Mouse (Mus musculus) spleen, postnatal 14 days (tissue): ENCODE data around the gene Pole4.
A peak's percentile ranks its signal among the peaks of the same experiment; 100 is the strongest.

Experiments used
- DNase-seq, 2 experiments: peaks; one replicate each; pipeline ENCODE4 v3.0.0; 2021 to 2022; ENCODE audit warnings: low spot score in 2 of 2

Gene Pole4

DNA sequence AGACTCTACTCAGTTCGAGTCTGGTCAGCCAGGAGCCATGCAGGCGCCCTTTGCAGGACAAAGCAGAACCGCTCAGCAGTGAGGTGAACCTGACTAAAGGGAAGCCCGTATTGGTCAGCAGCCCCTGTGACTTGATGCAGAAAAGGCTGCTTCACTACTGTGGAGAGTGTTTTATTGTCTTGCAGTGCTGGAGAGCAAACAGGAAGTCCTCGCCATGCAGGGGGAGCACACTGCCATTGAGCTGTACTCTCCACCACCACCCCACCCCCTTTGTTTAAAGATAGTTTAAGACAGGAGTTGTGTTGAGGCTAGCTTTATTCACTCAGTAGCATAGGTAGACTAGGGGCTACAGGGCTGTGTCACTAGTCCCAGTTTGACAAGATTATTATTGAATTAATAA lies at the start of gene Pole4:
TSS of gene Pole4 (minus strand) at position 145 of the 400 bp plus-strand sequence.
- DNase-seq: no peak

DNA sequence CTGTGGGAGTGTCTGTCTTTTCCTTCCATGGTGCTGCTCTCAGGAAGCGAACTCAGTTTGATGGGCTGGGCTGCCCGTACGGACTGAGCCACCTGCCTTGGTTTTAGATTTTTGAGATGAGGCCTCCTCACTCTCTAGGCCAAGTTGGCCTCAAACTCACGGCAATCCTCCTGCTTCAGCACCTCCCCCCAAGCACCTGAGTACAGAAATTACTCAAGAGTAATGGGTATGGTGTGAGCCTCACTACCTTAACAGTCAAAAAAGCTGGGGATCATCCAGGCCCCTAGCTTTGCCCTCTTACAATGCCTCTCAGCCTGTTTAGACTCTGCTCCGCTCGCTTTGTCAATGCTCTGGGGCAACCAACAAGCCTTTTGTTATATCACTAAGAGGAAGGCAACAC lies 49.6 kb upstream of the Pole4 start:
- no peak for DNase-seq

- DNase-seq: no peak
Observed at GRCm38 (mm10) chr6:82753638-82754361, 48.6 kb upstream of the Pole4 start.

DNA sequence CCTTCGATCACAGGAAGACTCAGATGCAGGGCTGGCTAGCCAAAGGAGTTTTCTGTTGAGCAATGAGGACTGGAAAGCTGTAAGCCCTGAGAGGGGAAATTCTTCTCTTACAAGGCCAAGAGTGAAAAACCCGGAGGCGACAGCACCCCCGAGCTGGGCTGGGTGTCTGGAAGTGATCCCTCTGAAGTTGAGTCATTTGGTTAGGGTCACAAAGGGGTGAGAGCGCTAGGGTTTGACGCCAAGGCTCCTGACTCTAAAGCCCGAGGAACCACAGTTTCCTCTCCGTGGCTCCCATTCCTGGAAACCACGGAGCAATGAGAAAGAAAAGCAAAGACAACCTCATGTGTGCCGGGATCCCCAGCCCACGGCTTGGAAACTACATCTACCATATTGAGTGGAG lies 47.9 kb upstream of the Pole4 start:
- no peak for DNase-seq

DNA sequence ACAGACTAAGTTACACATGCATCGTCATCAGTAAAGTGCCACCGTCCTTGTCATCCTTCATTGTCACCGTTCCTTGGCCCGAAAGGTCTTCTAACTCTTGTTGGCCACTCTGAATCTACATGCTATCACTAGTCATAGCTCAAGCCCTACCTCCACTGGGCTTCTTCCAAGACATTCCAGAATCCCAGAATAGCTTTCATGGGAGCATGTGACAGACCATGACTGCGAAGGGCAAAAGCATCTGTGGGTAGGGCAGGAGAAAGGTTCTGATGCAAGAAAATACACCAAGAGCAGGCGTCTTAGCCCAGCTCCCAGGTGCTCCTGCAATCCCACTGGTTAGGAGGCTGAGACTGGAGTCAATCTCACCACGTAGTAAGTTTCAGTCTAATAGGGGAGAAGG lies 46.6 kb upstream of the Pole4 start:
- DNase-seq: no peak

- no peak for DNase-seq
Observed at GRCm38 (mm10) chr6:82751031-82751430, 45.9 kb upstream of the Pole4 start.

DNA sequence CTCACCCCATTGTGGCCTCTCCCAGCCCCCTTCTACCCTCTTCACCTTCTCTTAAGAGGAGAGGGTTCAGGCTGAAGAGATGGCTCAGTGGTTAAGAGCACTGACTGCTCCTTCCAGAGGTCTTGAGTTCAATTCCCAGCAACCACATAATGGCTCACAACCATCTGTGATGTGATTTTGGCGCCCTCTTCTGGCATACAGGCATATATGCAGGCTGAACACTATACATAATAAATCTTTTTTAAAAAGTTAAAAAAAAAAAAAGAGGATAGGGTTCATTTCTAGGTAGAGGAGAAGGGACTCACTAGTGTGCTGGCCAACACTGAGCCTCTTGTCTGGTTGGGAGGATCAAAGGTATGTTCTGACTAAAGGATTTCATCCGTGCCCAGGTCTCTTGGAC lies 44.9 kb upstream of the Pole4 start:
- no peak for DNase-seq

- no peak for DNase-seq
Observed at GRCm38 (mm10) chr6:82748106-82748672, 43.0 kb upstream of the Pole4 start.

GRCm38 (mm10) chr6:82747085-82747484 lies 41.9 kb upstream of the Pole4 start:
- DNase-seq: no peak

- no peak for DNase-seq
Observed at GRCm38 (mm10) chr6:82744553-82744952, 39.4 kb upstream of the Pole4 start.

DNA sequence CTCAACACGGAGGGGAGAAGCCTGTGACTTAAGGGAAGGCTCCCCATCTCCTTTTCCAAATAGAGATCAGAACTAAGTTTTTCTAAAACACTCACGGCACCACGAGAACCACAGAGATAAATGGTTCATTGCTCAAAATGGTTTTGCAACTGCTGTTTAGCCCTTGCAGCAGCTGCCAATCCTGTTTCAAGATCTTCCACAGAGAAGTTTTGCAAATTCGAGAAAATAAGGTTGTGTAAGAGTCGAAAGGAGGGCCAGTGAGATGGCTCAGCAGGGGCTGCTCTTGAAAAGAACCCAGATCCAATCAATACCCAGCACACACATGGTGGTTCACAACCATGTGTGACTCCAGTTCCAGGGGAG lies 36.3 kb upstream of the Pole4 start:
- DNase-seq: no peak

DNA sequence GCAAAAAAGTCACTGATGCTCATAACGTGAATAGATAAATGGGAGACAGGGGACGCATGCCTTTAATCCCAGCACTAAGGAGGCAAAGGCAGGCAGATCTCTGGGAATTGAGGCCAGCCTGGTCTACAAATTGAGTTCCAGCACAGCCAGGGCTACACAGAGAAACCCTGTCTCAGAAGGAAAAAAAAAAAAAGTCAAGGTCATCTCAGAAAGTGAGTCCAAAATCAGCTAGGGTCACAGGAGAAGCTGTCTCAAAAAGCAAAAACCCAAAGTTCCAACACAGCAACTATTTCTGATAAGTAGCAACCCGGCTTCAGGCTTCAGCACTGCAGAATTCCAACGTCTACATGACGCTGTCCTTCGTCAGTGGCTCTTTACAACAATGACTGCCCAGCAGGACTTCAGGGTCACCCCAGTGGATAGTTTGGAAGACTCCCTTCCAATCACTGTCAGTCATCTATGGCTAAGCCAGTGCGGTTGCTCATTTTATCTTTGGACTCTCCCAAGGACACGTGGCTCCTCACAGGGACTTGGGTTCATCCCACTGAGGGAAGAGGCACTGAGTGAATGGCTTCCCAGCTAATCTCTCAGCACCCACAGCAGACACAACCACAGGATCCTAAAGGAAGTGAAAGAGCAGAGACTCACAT lies 35.8 kb upstream of the Pole4 start:
- no peak for DNase-seq

DNA sequence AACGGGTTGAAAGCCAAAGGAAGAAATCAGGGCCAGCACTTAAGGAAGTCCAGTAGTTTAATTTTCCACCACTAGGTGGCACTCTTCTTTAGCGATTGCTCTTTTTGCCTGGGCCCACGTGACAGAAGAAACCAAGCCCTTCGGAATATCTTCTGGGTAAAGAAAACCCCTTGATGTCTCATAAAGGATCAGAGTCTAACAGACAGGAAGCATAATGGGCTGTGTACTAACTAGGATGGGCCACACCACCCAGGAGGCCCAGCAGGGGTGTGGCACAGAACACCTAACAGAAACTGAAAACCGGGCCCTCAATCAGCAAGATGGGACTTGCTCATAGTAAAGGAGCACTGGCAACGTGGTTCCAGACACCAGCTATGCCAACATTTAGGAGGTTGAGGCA lies 35.1 kb upstream of the Pole4 start:
- DNase-seq: peak in 1 of 2 experiments; percentile 12

DNA sequence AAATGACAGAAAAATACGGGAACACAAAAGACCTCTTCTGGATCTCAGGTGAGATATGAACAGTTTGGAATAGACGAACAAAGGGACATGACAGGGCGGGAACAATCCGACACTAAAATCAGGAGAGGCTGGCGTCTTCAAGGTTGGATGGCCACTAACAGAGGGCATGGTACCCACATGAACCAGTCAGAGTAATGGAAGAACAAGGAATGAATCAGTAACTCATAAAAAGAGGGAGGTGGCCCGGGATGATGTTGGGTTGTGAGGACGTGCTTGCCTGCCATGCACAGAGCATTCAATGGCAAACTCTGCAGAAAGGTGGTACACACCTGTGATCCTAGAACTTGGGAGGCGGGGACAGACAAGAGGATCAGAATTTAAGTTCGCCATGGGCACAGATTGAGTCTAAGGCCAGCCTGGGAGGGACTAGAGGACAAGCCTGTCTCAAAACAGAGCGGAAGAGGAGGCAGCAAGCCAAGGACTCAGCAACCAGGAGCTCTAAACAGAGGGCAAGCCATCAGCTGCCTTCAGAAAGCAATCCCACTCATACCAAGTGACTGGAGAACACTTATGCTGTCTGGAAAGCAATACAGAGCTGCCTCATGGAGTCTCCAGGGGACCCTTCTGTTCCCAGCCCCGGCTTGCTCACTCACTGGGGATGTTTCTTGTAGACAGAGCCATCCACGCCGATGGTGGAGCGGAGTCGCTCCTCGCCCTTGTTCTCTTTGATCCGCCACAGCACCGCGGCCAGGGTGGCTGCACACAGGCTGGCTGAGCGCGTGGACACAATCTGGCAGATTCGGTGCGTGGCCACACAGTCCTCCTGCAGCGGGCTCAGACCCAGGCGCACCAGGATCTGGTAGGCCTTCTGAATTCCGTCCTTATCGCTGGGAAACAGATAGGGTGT lies 32.7 kb upstream of the Pole4 start:
- no peak for DNase-seq

- DNase-seq: no peak
Observed at GRCm38 (mm10) chr6:82736626-82737600, 31.7 kb upstream of the Pole4 start.

DNA sequence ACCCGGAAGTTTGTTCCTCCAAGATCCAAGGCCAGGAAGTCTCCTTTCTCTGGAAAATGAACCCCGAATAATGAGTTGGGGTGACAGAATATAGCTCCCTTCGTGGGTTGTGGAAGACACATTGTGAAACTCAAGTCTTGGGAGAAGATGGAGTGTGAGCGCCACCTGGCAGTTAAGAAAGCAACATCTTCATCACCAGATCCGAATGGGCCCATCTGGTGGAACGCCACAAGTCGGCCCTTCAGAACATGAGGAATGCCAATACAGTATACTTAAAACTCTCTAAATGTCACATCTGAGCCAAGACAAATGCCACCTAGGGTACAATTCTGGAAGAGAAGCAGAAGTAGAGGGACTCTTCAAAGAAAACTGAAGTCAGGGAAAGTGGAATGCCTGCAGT lies 30.2 kb upstream of the Pole4 start:
- DNase-seq: no peak

GRCm38 (mm10) chr6:82728635-82729034 lies 23.5 kb upstream of the Pole4 start:
- DNase-seq: no peak

DNA sequence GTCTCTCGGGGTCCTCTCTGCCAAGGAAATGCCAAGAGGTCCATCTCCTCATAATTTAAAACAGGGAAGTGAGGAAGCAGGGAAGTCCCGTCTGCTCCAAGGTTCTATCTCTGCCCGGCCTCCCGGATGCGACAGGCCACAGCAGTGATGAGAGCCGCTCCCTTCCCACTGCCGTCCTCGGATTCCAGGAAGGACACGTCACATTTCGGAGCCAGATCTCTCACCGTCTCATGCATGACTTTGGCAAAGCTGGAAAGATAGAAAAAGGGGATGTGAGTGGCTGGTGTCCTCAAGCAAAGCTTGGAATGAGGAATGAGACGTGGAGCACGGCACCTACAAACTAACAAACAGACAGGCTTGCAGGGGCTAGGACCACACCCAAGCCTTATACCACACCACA lies 22.0 kb upstream of the Pole4 start:
- DNase-seq: no peak

GRCm38 (mm10) chr6:82723321-82723720 lies 18.2 kb upstream of the Pole4 start:
- DNase-seq: no peak

DNA sequence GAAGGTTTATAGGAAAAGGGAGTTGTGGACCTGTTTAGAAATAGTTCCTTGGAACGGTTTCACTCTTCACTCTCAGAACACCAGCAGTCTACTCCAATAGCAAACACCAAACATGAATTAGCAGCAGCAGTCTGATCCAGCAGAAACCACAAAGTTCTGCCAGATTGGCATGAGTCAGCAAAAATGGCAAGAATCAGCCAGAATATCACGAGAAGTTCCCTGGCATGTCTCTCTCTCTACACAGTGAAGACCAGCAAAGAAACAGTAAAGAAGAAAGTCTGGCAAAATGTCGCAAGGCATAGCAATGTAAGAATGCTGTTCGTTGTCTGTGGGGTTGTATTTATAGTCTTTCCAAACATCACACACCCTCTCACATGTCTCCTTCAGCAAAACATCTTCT lies 11.0 kb upstream of the Pole4 start:
- no peak for DNase-seq

- DNase-seq: no peak
Observed at GRCm38 (mm10) chr6:82715653-82716052, 10.5 kb upstream of the Pole4 start.
